Mouse (Mus musculus): ENCODE results near the gene Kbtbd12. TPM values are rescaled to one million over a fixed set of nuclear protein-coding genes. Genes with fewer than 3 reads are reported as not detected.

Kbtbd12 gene
- total RNA-seq (2021) = 10 to 100 TPM; 42.3 to 44.3 TPM
- long read RNA-seq, experiment 1, full-length matches to known transcripts = 13 of 31 reads
- long read RNA-seq, experiment 1, partial matches to known transcripts = 5 of 31 reads
- long read RNA-seq, experiment 1, other reads (novel, unspliced or antisense) = 13 of 31 reads
- long read RNA-seq, experiment 2, full-length matches to known transcripts = 13 of 29 reads
- long read RNA-seq, experiment 2, partial matches to known transcripts = 8 of 29 reads
- long read RNA-seq, experiment 2, other reads (novel, unspliced or antisense) = 8 of 29 reads

DNA sequence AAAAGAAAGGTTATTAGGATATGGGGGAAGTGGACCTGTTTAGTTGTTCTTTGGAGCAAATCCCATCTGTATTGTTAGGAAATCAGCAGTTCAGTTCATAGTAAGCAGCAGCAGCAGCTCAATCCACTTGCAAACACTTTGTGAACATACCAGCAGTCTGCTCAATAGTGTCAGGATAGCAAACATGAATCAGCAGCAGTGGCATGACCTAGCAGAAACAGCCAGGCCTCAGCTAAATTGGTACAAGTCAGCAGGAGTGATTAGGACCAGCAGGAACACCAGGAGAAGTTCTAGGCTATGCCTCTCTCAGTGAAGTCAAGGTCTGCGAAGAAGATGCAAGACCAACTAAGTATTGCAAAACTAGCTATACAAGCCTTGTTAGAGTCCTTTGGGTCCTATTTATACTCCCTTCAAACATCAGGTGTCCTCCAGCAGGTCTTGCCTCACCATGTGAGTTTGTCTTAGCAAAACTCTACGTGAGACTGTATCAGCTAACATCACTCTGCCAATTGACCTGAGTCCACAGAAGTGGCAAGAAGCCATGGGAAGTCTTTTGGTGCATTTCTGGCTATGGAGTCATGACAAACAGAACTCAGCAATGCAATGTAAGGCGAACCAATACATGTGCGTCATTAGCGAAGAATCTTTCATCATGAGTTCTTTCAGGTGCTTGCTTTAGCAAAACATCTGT is at the start of gene Kbtbd12:
TSS of gene Kbtbd12 (minus strand) at position 340 of the 691 bp plus-strand sequence.
- no peak for DNase-seq
- intact Hi-C loops (cut with DNase I; ENCODE audit: low total_unique reads) = no loop called here

DNA sequence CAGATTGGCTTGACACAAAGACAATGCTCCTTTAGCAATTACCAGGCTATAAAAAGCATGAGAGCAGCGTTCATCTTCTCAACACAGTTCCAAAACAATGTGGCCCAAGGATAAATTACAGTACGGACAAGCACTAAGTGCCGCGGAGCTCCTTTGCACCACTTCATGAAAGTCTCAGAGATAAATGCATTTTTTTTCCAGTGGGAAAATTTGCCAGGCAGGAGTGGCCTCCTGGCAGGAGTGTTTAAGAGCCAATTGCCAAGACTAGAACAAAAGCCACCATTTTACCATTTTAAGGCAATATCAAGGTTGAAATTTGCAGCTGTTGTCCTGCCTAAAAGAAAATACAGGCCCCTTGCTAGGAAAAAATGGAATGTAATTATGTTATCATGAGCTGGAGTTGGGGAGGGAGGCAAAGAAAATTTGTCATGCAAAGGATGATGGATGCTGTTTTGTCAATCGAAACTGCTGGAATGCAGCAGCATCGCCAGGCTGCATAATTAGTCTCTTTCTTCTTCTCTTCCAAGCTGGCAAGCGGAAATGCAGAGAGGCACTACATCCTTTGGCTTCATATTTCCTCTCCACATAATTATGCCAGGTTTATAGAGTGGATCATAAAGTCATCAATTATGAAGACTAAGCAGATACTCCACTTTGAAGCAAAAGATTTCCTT is 45.8 kb upstream of the Kbtbd12 start:
- intact Hi-C loops (cut with DNase I; ENCODE audit: low total_unique reads) = no loop called here
- DNase-seq = no peak

DNA sequence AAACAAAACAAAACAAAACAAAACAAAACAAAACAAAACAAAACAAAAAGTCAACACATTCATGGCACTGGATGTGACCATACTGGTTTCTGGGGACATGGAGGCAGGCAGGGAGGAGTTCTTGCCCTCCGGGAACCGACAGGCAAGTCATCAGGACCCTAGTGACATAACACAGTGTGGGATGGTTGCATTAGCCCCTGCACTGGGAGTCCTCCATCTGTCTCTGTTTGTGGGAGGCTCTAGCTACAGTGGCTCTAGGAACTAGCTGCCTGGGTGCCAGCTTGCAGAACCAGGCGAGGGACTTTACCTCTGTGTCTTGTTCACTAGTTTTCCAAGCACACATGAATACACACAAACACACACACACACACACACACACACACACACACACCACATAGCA is 43.3 kb upstream of the Kbtbd12 start:
- DNase-seq = no peak
- intact Hi-C loops (cut with DNase I; ENCODE audit: low total_unique reads) = no loop called here

DNA sequence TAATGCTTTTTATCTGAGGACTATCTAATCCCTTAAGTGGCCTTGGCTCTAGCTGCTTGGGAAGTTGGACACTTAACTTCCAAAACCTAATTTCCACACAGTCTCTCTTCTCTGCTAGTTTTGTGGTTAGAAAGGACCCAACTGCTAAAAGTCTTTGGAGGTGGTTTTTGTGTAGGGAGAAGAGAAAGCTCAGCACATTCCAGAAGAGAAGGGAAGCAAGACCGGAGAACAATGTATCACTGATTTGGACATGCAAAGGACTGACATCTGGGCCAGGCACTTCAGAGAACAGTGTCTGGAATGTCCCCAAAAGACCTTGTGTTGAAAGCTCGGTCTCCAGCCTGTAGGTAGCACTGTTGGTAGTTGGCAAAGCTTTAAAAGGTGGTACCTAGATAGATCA is 40.0 kb upstream of the Kbtbd12 start:
- no peak for DNase-seq
- intact Hi-C loops (cut with DNase I; ENCODE audit: low total_unique reads) = no loop called here

DNA sequence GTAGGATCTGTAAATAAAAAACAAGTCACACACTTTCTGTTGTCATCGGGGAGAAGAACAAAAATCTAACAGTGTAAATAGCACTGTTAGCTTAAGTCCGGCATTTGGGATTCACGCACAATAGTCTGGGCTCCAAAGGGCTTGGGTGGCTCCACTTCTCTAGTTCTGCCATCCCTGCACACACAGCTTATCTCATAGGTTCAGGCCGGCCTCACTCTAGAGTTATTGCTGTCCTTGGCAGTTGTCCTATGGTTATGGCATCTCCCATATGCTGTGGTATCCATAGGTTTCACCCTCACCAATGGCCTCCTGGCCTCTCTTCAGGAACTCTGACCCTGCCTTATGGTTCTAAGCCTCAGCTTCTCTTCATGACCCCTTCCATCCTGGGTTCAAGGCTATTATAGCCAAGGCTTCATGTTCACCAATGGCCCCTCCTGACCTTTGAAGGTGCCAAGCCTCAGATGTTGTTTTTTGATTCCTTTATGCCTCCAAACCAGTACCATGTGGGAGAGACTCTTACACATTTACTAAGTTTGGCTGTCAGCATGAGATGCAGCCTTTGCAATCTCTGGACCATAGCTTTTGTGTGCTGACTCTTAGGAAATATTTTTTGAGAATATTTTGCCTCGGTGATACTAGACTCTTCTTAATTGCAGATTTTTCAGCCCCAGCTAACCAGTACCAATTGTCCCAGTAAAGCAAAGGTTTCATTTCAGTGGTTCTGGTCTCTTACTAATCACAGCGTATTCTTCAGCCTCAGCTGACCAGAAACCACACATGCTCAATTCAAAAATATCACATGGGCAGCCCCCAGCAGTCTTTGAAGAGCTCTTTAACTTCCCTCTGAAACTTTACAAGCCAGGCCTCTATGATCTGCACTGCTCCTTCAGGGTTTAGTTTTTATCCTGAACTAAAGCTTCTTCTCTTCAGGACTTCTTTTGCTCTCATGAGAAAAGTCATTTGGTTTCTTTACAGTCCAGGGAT is 39.3 kb upstream of the Kbtbd12 start:
- intact Hi-C loops (cut with DNase I; ENCODE audit: low total_unique reads) = no loop called here
- no peak for DNase-seq

DNA sequence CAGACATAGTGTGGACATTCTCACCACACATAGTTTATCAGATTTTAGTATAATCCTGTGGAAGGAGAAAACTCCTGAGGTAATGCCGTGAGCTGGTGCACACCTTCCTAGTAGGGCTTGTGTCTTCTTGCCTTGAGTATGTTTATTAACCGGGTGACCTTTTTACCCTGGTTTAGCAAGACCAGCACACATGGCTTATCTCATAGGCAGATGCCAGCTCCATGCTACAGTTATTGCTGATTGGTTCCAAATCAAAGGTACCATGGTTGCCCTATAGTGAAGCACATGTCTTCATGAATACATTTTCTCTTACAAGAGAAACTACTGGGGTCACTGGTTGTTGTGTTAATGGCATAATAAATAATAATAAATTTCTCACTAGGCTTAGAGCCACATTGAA is 38.1 kb upstream of the Kbtbd12 start:
- DNase-seq = no peak
- intact Hi-C loops (cut with DNase I; ENCODE audit: low total_unique reads) = no loop called here

DNA sequence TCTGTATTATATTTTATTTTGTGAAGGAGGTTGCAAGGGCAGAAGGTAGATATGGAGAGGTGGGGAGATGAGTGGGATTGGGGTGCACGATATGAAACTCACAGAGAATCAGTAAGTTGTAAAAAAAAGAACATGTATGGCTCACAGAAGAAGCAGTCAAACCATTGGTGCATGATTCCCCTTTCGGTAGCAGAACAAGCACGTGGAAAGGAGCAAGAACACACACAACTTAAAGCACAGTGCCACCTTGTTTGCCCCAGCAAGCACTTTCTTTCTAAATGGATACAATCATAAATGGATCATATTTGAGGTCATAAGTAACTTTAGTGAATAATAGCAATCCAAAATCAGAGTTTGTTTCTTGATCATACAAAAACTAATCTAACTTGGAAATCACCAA is 24.5 kb upstream of the Kbtbd12 start:
- intact Hi-C loops (cut with DNase I; ENCODE audit: low total_unique reads) = no loop called here
- no peak for DNase-seq

DNA sequence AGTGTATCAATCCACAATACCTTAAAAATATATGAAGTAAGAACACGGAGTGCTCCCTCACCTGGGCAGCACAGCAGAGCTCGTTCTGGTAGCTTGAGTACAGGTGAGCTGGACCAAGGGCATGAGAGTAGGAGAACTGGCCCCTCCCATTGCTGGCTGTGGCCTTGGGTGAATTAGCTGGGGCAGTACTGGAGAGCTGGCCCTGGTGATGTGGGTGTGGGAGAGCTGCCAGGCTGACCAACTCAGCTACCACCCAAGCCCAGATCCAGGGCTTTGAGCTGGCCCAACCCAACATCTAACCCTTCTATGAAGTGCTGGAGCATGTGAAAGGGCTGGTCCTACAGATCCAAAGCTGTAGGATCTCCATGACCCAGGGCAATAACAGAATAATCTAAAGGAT is 23.9 kb upstream of the Kbtbd12 start:
- no peak for DNase-seq
- intact Hi-C loops (cut with DNase I; ENCODE audit: low total_unique reads) = no loop called here

DNA sequence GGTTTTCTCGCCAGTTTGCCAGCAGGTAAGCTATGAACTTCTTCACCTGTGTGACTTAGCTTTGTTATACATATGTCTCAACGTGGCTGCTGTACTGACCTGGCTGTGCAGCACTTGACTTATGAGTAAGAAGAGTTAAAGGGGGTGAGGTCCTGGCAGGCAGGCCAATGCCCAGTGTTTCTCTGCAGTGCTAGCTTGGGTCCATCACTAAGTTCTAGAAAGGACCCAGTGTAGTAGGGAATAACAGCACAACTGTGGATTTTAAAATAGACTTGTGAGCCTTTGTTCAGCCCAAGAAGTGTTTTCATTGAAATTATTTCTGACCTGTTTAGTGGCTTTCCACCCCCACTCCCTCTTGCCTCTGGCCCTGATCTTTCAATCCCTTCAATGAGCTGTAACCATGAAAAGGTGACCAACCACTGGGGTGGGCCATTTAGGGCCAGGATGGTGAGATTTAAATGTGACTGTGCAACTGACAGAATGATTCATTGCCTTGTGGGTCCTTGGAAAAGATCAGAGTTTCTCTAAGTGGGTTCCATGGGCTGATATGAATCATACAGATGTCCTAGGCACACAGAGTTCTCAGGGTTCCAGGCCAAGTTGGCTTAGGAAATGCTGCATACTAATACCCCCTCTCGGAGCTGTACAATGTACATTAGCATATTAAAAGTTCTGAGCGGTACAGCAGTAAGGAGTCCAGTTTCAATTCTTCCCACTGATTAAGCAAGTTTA is 10.0 kb upstream of the Kbtbd12 start:
- intact Hi-C loops (cut with DNase I; ENCODE audit: low total_unique reads) = no loop called here
- DNase-seq = no peak

DNA sequence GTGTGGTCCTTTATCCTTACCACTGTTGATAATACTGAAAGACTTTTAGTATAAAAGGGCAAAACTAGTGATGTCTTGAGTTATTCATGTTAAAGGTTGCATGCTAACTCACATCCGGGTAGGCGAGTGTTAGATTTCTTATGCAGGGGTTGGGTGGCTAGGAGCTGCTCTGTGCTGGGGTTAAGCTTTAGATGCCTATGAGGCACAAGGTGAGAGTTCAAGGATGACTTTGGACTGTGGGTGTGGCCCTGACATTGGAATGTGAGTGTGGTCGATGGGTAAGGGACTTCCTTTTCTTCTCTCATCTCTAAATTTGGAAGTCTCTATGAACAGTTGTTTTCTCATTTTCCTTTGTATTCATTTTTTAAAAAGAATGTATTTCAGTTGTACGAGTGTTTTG is 7.0 kb upstream of the Kbtbd12 start:
- DNase-seq = no peak
- intact Hi-C loops (cut with DNase I; ENCODE audit: low total_unique reads) = no loop called here

DNA sequence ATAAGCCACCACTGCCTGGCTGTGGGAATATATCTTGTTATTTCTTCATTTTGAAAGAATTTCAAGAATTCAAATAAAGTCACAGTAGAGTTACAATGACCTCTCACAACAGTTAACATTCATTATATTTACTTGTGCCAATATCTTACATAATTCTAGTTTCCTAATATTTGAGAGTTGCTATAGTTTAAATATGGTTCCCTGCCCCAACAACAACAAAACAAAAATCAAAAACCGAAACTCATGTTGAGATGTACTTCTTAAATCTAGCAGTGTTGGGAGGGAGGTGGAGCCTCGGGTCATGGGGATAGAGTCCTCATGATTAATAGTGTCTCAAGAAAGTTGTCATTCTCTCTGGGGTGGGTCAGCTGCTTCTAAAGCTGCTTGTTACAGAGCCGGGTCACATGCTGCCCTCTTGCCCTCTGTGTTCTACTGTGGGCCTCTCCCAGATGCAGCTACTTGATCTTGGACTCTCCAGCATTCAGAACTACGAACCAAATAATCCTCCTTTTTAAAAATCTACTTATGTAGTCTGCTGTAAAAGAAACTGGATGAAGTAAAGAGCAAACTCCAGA is 3.7 kb upstream of the Kbtbd12 start:
- no peak for DNase-seq
- intact Hi-C loops (cut with DNase I; ENCODE audit: low total_unique reads) = no loop called here

DNA sequence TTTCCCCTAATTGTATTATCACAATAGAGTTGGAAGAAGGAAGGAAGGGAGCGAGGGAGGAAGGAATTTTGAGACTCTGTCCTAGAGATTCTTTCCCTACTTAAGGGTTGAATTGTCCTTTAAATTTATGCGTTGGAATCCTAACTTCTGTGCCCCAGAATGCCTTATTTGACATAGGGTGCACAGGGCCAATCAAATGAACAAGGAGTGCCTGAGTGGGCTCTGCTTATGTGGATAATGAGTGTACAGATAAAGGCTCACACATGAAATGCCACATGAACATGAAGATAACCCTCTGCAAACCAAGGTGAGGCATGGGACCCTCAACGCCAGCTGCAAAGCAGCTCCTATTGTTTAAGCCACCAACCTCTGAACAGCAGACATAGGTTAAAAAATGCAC is 2.6 kb upstream of the Kbtbd12 start:
- intact Hi-C loops (cut with DNase I; ENCODE audit: low total_unique reads) = no loop called here
- no peak for DNase-seq

DNA sequence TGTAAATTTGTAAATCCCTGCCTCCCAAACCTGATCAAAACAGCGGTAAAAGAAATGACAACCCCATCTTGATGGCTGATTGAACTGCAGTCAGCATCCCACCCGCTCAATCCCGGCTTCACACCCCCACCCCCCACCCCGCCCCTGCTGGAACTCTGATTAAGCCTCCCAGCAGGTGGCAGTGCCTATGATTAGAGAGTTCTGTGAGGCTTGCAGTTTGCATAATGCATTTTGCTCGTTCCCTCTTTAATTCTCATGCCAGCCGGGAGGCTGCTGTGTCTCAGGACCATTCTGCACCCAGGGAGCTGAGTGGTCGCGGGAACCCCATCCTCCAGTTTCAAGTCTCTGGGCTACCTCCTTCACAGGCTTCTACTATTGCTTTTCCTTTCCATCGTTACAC is 2.2 kb upstream of the Kbtbd12 start:
- no peak for DNase-seq
- intact Hi-C loops (cut with DNase I; ENCODE audit: low total_unique reads) = no loop called here

DNA sequence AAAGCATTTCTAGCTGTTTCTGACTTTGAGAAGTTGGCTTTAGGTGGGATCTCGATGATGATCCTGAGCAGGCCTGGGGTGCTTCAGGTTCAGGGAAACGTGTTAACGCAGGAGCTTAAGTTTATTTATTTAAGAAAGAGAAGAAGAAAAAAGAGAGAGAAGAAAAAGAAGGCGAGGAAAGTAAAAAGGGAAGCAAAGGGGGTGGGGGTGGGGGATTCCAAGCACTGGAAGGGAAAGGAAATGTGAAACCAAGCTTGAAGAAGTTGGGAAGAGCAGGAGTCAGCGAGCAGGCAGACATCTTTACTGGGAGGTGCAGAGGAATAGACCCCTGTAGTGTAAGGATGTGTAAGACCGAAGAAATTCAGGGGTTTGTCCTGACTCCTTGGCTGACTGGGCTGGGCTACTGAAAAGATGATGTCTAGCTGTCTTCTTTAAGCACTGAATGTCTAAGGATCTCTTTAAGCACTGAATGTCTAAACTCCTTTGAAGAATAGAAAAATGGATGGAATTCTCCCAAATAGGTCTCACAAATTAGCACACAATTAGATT is 1.7 kb upstream of the Kbtbd12 start:
- no peak for DNase-seq
- intact Hi-C loops (cut with DNase I; ENCODE audit: low total_unique reads) = no loop called here

DNA sequence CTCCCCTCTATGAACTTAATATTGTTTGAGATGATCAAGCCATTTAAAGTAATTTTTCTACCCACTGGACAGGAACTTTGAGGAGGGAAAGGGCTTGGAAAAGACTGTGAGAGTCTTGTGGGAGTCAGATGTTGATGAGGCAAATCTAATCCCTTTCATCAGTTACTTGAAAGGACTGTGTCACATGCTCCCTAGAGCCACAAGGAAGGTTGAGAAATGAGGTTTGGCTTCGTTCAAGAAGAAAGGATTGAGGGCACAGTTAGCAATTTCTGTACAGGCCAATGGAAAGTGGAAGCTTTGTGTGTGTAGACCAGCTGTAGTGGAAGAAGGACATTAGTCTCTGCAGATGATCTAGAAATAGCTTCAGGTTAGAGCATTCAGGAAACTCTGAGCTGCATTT is 1.2 kb upstream of the Kbtbd12 start:
- intact Hi-C loops (cut with DNase I; ENCODE audit: low total_unique reads) = no loop called here
- DNase-seq = no peak

DNA sequence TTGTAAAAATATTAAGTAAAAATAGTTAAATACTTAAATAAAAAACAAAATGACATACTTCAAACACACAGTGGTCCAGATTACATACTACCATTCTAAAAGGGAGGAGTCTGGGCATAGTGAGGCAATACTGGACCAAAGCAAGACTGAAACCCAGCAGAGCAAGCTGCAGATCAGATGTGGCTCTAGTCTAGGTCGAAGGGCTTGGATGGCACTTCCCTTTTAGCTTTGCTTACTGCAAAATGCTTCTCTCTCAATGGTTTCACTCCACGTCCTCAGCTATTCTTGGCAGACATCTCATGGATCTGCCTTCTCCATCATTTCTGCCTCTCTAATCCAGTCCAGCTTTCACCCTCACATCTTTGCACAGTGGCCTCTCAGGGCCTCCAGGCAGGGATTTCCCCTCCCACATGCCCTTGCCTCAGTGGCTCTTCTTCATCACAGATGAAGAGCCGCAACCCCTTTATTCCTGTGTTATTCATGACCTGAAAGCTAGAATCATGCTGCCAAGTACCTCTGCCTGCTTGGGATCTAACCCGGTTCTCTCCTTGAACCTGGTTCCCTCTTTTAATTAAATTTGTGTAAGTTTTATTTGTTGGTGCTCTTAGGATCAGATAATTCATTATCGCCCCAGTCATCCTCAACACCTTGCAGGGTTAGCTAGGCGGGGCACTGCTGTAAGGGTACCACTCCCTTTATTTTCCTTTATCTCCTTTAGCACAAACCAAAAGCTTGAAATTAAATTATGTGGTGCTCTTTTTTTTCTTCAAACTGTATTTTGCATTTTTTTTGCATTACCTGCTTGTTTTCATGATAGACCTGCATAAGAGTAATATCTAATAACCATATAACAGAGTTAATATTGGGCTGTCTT is 1.6 kb downstream of the Kbtbd12 start:
- intact Hi-C loops (cut with DNase I; ENCODE audit: low total_unique reads) = no loop called here
- no peak for DNase-seq

DNA sequence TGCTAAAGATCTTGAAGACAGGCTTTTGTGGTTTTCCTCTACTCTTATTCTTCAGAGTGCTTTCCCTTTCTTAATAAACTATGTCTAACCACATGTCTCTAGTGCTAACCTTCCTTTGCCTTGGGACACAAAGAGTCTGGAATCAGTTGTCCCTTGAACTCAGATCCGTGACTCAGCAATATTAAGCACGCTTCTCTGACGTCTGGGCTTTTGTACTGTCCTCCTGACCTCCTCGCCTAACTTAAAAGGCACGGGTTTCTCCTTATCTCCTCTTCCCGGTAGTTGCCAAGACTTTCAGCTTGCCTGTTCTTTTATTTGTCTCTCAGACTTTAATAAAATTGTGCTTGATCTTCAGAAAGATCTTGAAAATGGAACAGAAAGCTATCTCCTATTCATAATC is 6.5 kb downstream of the Kbtbd12 start:
- intact Hi-C loops (cut with DNase I; ENCODE audit: low total_unique reads) = no loop called here
- DNase-seq = no peak

DNA sequence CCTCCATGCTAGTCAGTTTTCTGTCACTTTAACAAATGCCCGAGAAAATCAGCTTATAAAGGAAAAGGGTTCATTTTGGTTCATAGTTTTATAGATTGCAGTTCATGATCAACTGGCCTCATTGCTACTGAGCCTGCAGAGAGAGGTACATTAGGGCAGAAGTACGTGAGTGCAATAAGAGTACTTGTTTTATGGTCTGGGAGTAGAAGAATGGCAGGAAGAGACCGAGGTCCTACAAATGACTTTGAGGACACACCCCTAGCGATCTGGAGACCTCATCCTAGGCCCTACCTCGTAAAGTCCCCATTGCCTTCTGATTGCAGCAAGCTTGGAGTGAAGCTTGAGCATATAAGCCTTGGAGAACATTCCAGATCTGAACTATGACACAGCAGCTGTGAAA is 7.2 kb downstream of the Kbtbd12 start:
- intact Hi-C loops (cut with DNase I; ENCODE audit: low total_unique reads) = no loop called here
- no peak for DNase-seq
